ENCODE assay signal across 1 mouse cellular context in genomic region chr17:81041662-81042061, GRCm38 (mm10).
TF ChIP-seq lines count a peak whose summit lies in the region.

No protein-coding gene starts in this region.

TF ChIP-seq in MEL, 35 proteins besides CTCF, POLR2A, EP300 and RAD21 (continued from another document):
- TF ChIP-seq ZC3H11A (IDR thresholded peaks at IDR 0.05; ENCODE audit: low read depth, low read length) (no peak), MYC (IDR thresholded peaks at IDR 0.05; ENCODE audit: low read depth, low read length) (no peak), BHLHE40 (IDR thresholded peaks at IDR 0.05; ENCODE audit: borderline replicate concordance, low read depth, low read length) (no peak)
